Mouse (Mus musculus) fat pad, adult 2 months (tissue): Measurements from ENCODE around the gene Pnliprp2.

Experiments
- DNase-seq: peaks from one replicate; pipeline ENCODE4 v3.0.0-alpha.2; 2011; ENCODE audit warnings: low read depth, low spot score; ENCODE audit errors: extremely low read depth

The Pnliprp2 gene

GRCm38 (mm10) chr19:58759423-58759822, at the start of gene Pnliprp2:
Gene Pnliprp2, plus strand, starts transcription at chr19:58759719.
- no peak for DNase-seq

GRCm38 (mm10) chr19:58717925-58718324, 41.6 kb upstream of the Pnliprp2 start:
- no peak for DNase-seq

GRCm38 (mm10) chr19:58720439-58720838, 39.1 kb upstream of the Pnliprp2 start:
- DNase-seq, result no peak

GRCm38 (mm10) chr19:58726551-58726950, 33.0 kb upstream of the Pnliprp2 start:
- no peak for DNase-seq

- DNase-seq, result no peak
Observed at GRCm38 (mm10) chr19:58727756-58728155, 31.8 kb upstream of the Pnliprp2 start.

GRCm38 (mm10) chr19:58728445-58729031, 31.0 kb upstream of the Pnliprp2 start, which contains the start of gene Pnliprp1:
Gene Pnliprp1, plus strand, starts transcription at chr19:58728887.
- DNase-seq, result no peak

- no peak for DNase-seq
Observed at GRCm38 (mm10) chr19:58733216-58733615, 26.3 kb upstream of the Pnliprp2 start.

GRCm38 (mm10) chr19:58738111-58738510, 21.4 kb upstream of the Pnliprp2 start:
- DNase-seq, result no peak

- no peak for DNase-seq
Observed at GRCm38 (mm10) chr19:58741036-58741435, 18.5 kb upstream of the Pnliprp2 start.

- no peak for DNase-seq
Observed at GRCm38 (mm10) chr19:58742711-58743110, 16.8 kb upstream of the Pnliprp2 start.

GRCm38 (mm10) chr19:58743736-58744135, 15.8 kb upstream of the Pnliprp2 start:
- no peak for DNase-seq

GRCm38 (mm10) chr19:58747498-58748000, 12.0 kb upstream of the Pnliprp2 start:
- no peak for DNase-seq

GRCm38 (mm10) chr19:58750822-58751221, 8.7 kb upstream of the Pnliprp2 start:
- no peak for DNase-seq

- no peak for DNase-seq
Observed at GRCm38 (mm10) chr19:58751504-58751903, 8.0 kb upstream of the Pnliprp2 start.

GRCm38 (mm10) chr19:58758871-58759270, 648 bp upstream of the Pnliprp2 start:
- DNase-seq, result no peak

GRCm38 (mm10) chr19:58762316-58762715, 2.8 kb downstream of the Pnliprp2 start:
- no peak for DNase-seq

- DNase-seq, result no peak
Observed at GRCm38 (mm10) chr19:58762848-58763541, 3.5 kb downstream of the Pnliprp2 start.

- no peak for DNase-seq
Observed at GRCm38 (mm10) chr19:58767329-58767728, 7.8 kb downstream of the Pnliprp2 start.

GRCm38 (mm10) chr19:58776461-58776860, 16.9 kb downstream of the Pnliprp2 start:
- peak; percentile 76 for DNase-seq

- no peak for DNase-seq
Observed at GRCm38 (mm10) chr19:58781566-58781965, 22.0 kb downstream of the Pnliprp2 start.

- no peak for DNase-seq
Observed at GRCm38 (mm10) chr19:58783938-58784337, 24.4 kb downstream of the Pnliprp2 start.

- no peak for DNase-seq
Observed at GRCm38 (mm10) chr19:58789194-58789593, 29.7 kb downstream of the Pnliprp2 start.
